Mouse (Mus musculus) spleen, adult 2 months (tissue): Measurements from ENCODE around the gene Zfyve1.

Source experiments
- CTCF ChIP-seq: fragments of 200-500 bp; IDR thresholded peaks from 2 replicates; pipeline ENCODE4 v1.5.1; 2011; ENCODE audit warnings: mild to moderate bottlenecking, inconsistent platforms; ENCODE audit not compliant: insufficient read depth, insufficient read length, insufficient replicate concordance; ENCODE audit errors: extremely low read depth
- POLR2A ChIP-seq: fragments of 200-500 bp; IDR thresholded peaks from 2 replicates; pipeline ENCODE4 v1.6.1; 2011; ENCODE audit warnings: low read depth, low read length, inconsistent platforms

GRCm38 (mm10) chr12:83641233-83641632 lies 44.2 kb upstream of the Zfyve1 start:
- TF ChIP-seq POLR2A (no peak), CTCF (no peak)
